Mouse (Mus musculus) retina, adult 2 months (tissue): ENCODE data around the gene Sfswap.
A peak's percentile ranks its signal among the peaks of the same experiment; 100 is the strongest.
"Not testable (repeated sequence)": the region's sequence is repeated elsewhere in the genome, so short reads cannot be mapped to it uniquely, and the experiment has no call there.

Experiments
- DNase-seq: peaks from one replicate; pipeline ENCODE4 v3.0.0-alpha.2; 2012; ENCODE audit warnings: low read depth, low spot score

Gene Sfswap

GRCm38 (mm10) chr5:129500722-129501634 lies at the start of gene Sfswap:
Gene Sfswap (plus strand): TSS chr5:129501221.
- DNase-seq: peak; percentile 86

- DNase-seq: no peak
Measured at GRCm38 (mm10) chr5:129452561-129452960, 48.5 kb upstream of the Sfswap start.

GRCm38 (mm10) chr5:129454802-129455528 lies 46.1 kb upstream of the Sfswap start:
- no peak for DNase-seq

GRCm38 (mm10) chr5:129455529-129455896 lies 45.5 kb upstream of the Sfswap start:
- no peak for DNase-seq

- no peak for DNase-seq
Measured at GRCm38 (mm10) chr5:129456579-129457140, 44.4 kb upstream of the Sfswap start.

- no peak for DNase-seq
Measured at GRCm38 (mm10) chr5:129458109-129458508, 42.9 kb upstream of the Sfswap start.

- no peak for DNase-seq
Measured at GRCm38 (mm10) chr5:129458541-129458940, 42.5 kb upstream of the Sfswap start.

- no peak for DNase-seq
Measured at GRCm38 (mm10) chr5:129460798-129461476, 40.1 kb upstream of the Sfswap start.

- not testable (repeated sequence) for DNase-seq
Measured at GRCm38 (mm10) chr5:129463648-129464047, 37.4 kb upstream of the Sfswap start.

GRCm38 (mm10) chr5:129465788-129466187 lies 35.2 kb upstream of the Sfswap start:
- DNase-seq: no peak

GRCm38 (mm10) chr5:129475532-129476045 lies 25.4 kb upstream of the Sfswap start:
- no peak for DNase-seq

- DNase-seq: no peak
Measured at GRCm38 (mm10) chr5:129489879-129490278, 11.1 kb upstream of the Sfswap start.

- DNase-seq: no peak
Measured at GRCm38 (mm10) chr5:129501671-129502070, 650 bp downstream of the Sfswap start.

- no peak for DNase-seq
Measured at GRCm38 (mm10) chr5:129506886-129507285, 5.9 kb downstream of the Sfswap start.

- no peak for DNase-seq
Measured at GRCm38 (mm10) chr5:129518180-129518579, 17.2 kb downstream of the Sfswap start.

- DNase-seq: no peak
Measured at GRCm38 (mm10) chr5:129518786-129519185, 17.8 kb downstream of the Sfswap start.

- no peak for DNase-seq
Measured at GRCm38 (mm10) chr5:129519591-129519990, 18.6 kb downstream of the Sfswap start.

- DNase-seq: no peak
Measured at GRCm38 (mm10) chr5:129521501-129521900, 20.5 kb downstream of the Sfswap start.

GRCm38 (mm10) chr5:129521913-129522312 lies 20.9 kb downstream of the Sfswap start:
- no peak for DNase-seq

- DNase-seq: no peak
Measured at GRCm38 (mm10) chr5:129523166-129523565, 22.1 kb downstream of the Sfswap start.

GRCm38 (mm10) chr5:129524751-129525150 lies 23.7 kb downstream of the Sfswap start:
- no peak for DNase-seq

GRCm38 (mm10) chr5:129527162-129527561 lies 26.1 kb downstream of the Sfswap start:
- DNase-seq: no peak
